Mouse (Mus musculus) liver, postnatal 0 days (tissue): ENCODE results near the gene Slc27a1. TPM values are rescaled to one million over a fixed set of nuclear protein-coding genes. Genes with fewer than 3 reads are reported as not detected.

Experiments
- ATAC-seq: fragments of 200-750 bp; cut with Nextera tagmentation; 2 replicates; pipeline ENCODE4 v1.8.0; 2017; ENCODE audit warnings: mild to moderate bottlenecking, moderate library complexity
- DNase-seq: peaks from one replicate; pipeline ENCODE4 v3.0.0-alpha.2; 2016
- H3K27ac ChIP-seq: fragments of 300-500 bp; sonication (generic); 2 replicates; pipeline ENCODE4 v1.5.1; 2014; ENCODE audit warnings: antibody characterized with exemption, moderate library complexity, mild to moderate bottlenecking, low read depth
- H3K27me3 ChIP-seq: fragments of 300-500 bp; sonication (generic); 2 replicates; pipeline ENCODE4 v1.6.1; 2014; ENCODE audit warnings: low read length, control low read depth, mixed read lengths; ENCODE audit not compliant: insufficient read depth
- H3K36me3 ChIP-seq: fragments of 300-500 bp; sonication (generic); replicated peaks from 2 replicates; pipeline ENCODE4 v1.6.1; 2014; ENCODE audit warnings: mild to moderate bottlenecking, control low read depth, low read length, moderate library complexity, mixed read lengths; ENCODE audit not compliant: insufficient read depth
- H3K4me1 ChIP-seq: fragments of 300-500 bp; sonication (generic); 2 replicates; pipeline ENCODE4 v1.6.1; 2014; ENCODE audit warnings: antibody characterized with exemption, mild to moderate bottlenecking, control low read depth; ENCODE audit not compliant: insufficient read depth
- H3K4me2 ChIP-seq: fragments of 300-500 bp; sonication (generic); 2 replicates; pipeline ENCODE4 v1.6.1; 2014; ENCODE audit warnings: low read depth, mild to moderate bottlenecking, low read length, moderate library complexity, mixed read lengths
- H3K4me3 ChIP-seq: fragments of 300-500 bp; sonication (generic); 2 replicates; pipeline ENCODE4 v1.5.1; 2014; ENCODE audit warnings: low read depth, low read length
- H3K9ac ChIP-seq: fragments of 300-500 bp; sonication (generic); replicated peaks from 2 replicates; pipeline ENCODE4 v1.6.1; 2014; ENCODE audit warnings: mild to moderate bottlenecking, moderate library complexity
- H3K9me3 ChIP-seq: fragments of 300-500 bp; sonication (generic); 2 replicates; pipeline ENCODE4 v1.6.1; 2016; ENCODE audit warnings: mild to moderate bottlenecking, control low read depth, low read length, mixed read lengths
- CTCF ChIP-seq: sonication (generic); IDR thresholded peaks from 2 replicates; pipeline ENCODE4 v1.5.1; 2016; ENCODE audit warnings: antibody characterized with exemption, low read depth
- EP300 ChIP-seq: IDR thresholded peaks from 2 replicates; pipeline ENCODE4 v1.6.1; 2016; ENCODE audit warnings: antibody characterized with exemption, low read depth, mild to moderate bottlenecking
- WGBS: fragments of 180-500 bp; shearing (Covaris S2); extraction: QIAGEN DNeasy Blood & Tissue Kit; methylation state at CpG from one replicate; pipeline ENCODE4 v1.1.7; 2014; ENCODE audit not compliant: insufficient replicate concordance; 5-methylcytosine and 5-hydroxymethylcytosine counted together
- polyA plus RNA-seq: library from polyadenylated mRNA; unstranded; fragments of >200 nt; fragmentation: Nextera tagmentation; extraction: Ambion mirVana; gene quantifications from 2 replicates; pipeline ENCODE4 v1.2.1, GENCODE M21; 2015

The Slc27a1 gene
- polyA plus RNA-seq, 1 experiment from 2014 or later, result 6.8 TPM

- Histone ChIP-seq H3K4me1 (peaks cover 16% of the 10 kb centered on the region), H3K9ac (no peak overlapping the region), H3K9me3 (peaks cover 3% of the 10 kb centered on the region; the same call in 1 of the 2 replicates), H3K4me2 (no peak overlapping the region), H3K27ac (no peak overlapping the region), H3K27me3 (peaks cover 32% of the 10 kb centered on the region), H3K36me3 (no peaks in the 10 kb centered on the region), H3K4me3 (no peak overlapping the region)
- ATAC-seq, result peak; percentile 38; the same call in 1 of the 2 replicates
- peak; percentile 95 for TF ChIP-seq CTCF
- no peak for TF ChIP-seq EP300
- WGBS, result 2% methylated on average over 15 of the region's 15 CpGs
- DNase-seq, result peak; percentile 84
Measured at GRCm38 (mm10) chr8:71561401-71561800, 7.3 kb upstream of the Slc27a1 start.

- H3K27me3 ChIP-seq, result peaks cover 28% of the 10 kb centered on the region
- H3K27ac ChIP-seq, result no peak overlapping the region
- ATAC-seq (peak; percentile 63), DNase-seq (peak; percentile 86)
- H3K4me2 ChIP-seq, result peak overlapping the region; percentile 59
- peaks cover 3% of the 10 kb centered on the region; the same call in 1 of the 2 replicates for H3K9me3 ChIP-seq
- under 1% methylated on average over 33 of the region's 33 CpGs for WGBS
- TF ChIP-seq CTCF (peak; percentile 93), EP300 (no peak)
- H3K9ac ChIP-seq, result no peak overlapping the region
- 0 out of 2 replicates have a peak overlapping the region, but pooled peaks have one; percentile 12 for H3K4me3 ChIP-seq
- peaks cover 16% of the 10 kb centered on the region for H3K4me1 ChIP-seq
- H3K36me3 ChIP-seq, result no peaks in the 10 kb centered on the region
Measured at GRCm38 (mm10) chr8:71562751-71563150, 5.9 kb upstream of the Slc27a1 start.

- H3K27me3 ChIP-seq, result peaks cover 19% of the 10 kb centered on the region; the same call in 1 of the 2 replicates
- WGBS, result 77% methylated on average over 4 of the region's 4 CpGs
- no peak overlapping the region for H3K4me3 ChIP-seq
- peaks cover 3% of the 10 kb centered on the region; the same call in 1 of the 2 replicates for H3K9me3 ChIP-seq
- TF ChIP-seq CTCF (peak; percentile 38), EP300 (no peak)
- ATAC-seq (no peak), DNase-seq (no peak)
- no peaks in the 10 kb centered on the region for H3K36me3 ChIP-seq
- H3K27ac ChIP-seq, result no peak overlapping the region
- peaks cover 14% of the 10 kb centered on the region for H3K4me1 ChIP-seq
- H3K4me2 ChIP-seq, result no peak overlapping the region
- no peak overlapping the region for H3K9ac ChIP-seq
Measured at GRCm38 (mm10) chr8:71563992-71564391, 4.7 kb upstream of the Slc27a1 start.

GRCm38 (mm10) chr8:71566501-71566900 lies 2.2 kb upstream of the Slc27a1 start, which contains the start of gene Nxnl1:
Nxnl1 (minus strand) TSS chr8:71566601.
- H3K4me3 ChIP-seq, result no peak within 1 kb of the TSS
- peaks cover 3% of the 10 kb centered on the region; the same call in 1 of the 2 replicates for H3K9me3 ChIP-seq
- no peak within 1 kb of the TSS for H3K4me2 ChIP-seq
- H3K4me1 ChIP-seq, result peaks cover 34% of the 10 kb centered on the region
- H3K36me3 ChIP-seq, result no peaks in the 10 kb centered on the region
- no peak for DNase-seq
- WGBS, result 74% methylated on average over 3 of the region's 3 CpGs
- H3K9ac ChIP-seq, result no peak within 1 kb of the TSS
- TF ChIP-seq EP300 (no peak), CTCF (no peak)
- no peak within 1 kb of the TSS for H3K27ac ChIP-seq
- ATAC-seq, result no peak
- peaks cover 16% of the 10 kb centered on the region; the same call in 1 of the 2 replicates for H3K27me3 ChIP-seq

- Histone ChIP-seq H3K4me2 (no peak overlapping the region), H3K9me3 (peaks cover 3% of the 10 kb centered on the region; the same call in 1 of the 2 replicates), H3K4me1 (peaks cover 32% of the 10 kb centered on the region), H3K4me3 (no peak overlapping the region), H3K27me3 (peaks cover 9% of the 10 kb centered on the region; the same call in 1 of the 2 replicates), H3K9ac (no peak overlapping the region), H3K36me3 (no peaks in the 10 kb centered on the region), H3K27ac (no peak overlapping the region)
- DNase-seq (no peak), ATAC-seq (no peak)
- TF ChIP-seq CTCF (no peak), EP300 (no peak)
- 74% methylated on average over 7 of the region's 7 CpGs for whole genome bisulfite sequencing
Measured at GRCm38 (mm10) chr8:71567587-71567986, 1.1 kb upstream of the Slc27a1 start.

- Histone ChIP-seq H3K9me3 (peaks cover 3% of the 10 kb centered on the region; the same call in 1 of the 2 replicates), H3K27me3 (peaks cover 3% of the 10 kb centered on the region; the same call in 1 of the 2 replicates), H3K4me2 (peak overlapping the region; percentile 81; the same call in 1 of the 2 replicates), H3K27ac (0 out of 2 replicates have a peak overlapping the region, but pooled peaks have one; percentile 44), H3K4me1 (peaks cover 27% of the 10 kb centered on the region), H3K36me3 (no peaks in the 10 kb centered on the region), H3K4me3 (no peak overlapping the region), H3K9ac (no peak overlapping the region)
- 53% methylated on average over 6 of the region's 6 CpGs for WGBS
- ATAC-seq (no peak), DNase-seq (no peak)
- TF ChIP-seq EP300 (no peak), CTCF (no peak)
Measured at GRCm38 (mm10) chr8:71568941-71569340, 259 bp downstream of the Slc27a1 start.
